Mouse (Mus musculus) heart, embryonic 15.5 days (tissue): ENCODE data around the gene Zscan2. TPM values are rescaled to one million over a fixed set of nuclear protein-coding genes. Genes with fewer than 3 reads are reported as not detected.

Source experiments
- ATAC-seq: fragments of 200-750 bp; cut with Nextera tagmentation; replicated peaks from 2 replicates; pipeline ENCODE4 v1.8.0; 2017; ENCODE audit warnings: low read depth, moderate TSS enrichment; ENCODE audit not compliant: insufficient number of reproducible peaks, insufficient read depth, low FRiP score
- H3K27ac ChIP-seq: fragments of 300-500 bp; sonication (generic); 2 replicates; pipeline ENCODE4 v1.5.1; 2015; ENCODE audit warnings: mild to moderate bottlenecking, inconsistent platforms
- H3K27me3 ChIP-seq: fragments of 300-500 bp; sonication (generic); 2 replicates; pipeline ENCODE4 v1.6.1; 2015; ENCODE audit warnings: inconsistent platforms
- H3K36me3 ChIP-seq: fragments of 300-500 bp; sonication (generic); 2 replicates; pipeline ENCODE4 v1.6.1; 2015; ENCODE audit warnings: mild to moderate bottlenecking, inconsistent platforms
- H3K4me1 ChIP-seq: fragments of 300-500 bp; sonication (generic); replicated peaks from 2 replicates; pipeline ENCODE4 v1.6.1; 2015; ENCODE audit warnings: inconsistent platforms
- H3K4me2 ChIP-seq: fragments of 300-500 bp; sonication (generic); 2 replicates; pipeline ENCODE4 v1.6.1; 2015; ENCODE audit warnings: inconsistent platforms, mild to moderate bottlenecking, moderate library complexity
- H3K4me3 ChIP-seq: fragments of 300-500 bp; sonication (generic); 2 replicates; pipeline ENCODE4 v1.5.1; 2015; ENCODE audit warnings: mild to moderate bottlenecking, inconsistent platforms
- H3K9ac ChIP-seq: fragments of 300-500 bp; sonication (generic); 2 replicates; pipeline ENCODE4 v1.6.1; 2015; ENCODE audit warnings: mild to moderate bottlenecking, inconsistent platforms
- H3K9me3 ChIP-seq: fragments of 300-500 bp; sonication (generic); replicated peaks from 2 replicates; pipeline ENCODE4 v1.6.1; 2016; ENCODE audit warnings: inconsistent platforms
- WGBS: fragments of 180-500 bp; shearing (Covaris S2); methylation state at CpG from one replicate; pipeline ENCODE4 v1.1.7; 2015; ENCODE audit warnings: mixed read lengths; 5-methylcytosine and 5-hydroxymethylcytosine counted together
- polyA plus RNA-seq: library from polyadenylated mRNA; unstranded; fragments of >200 nt; fragmentation: Nextera tagmentation; extraction: Ambion mirVana; gene quantifications from 2 replicates; pipeline ENCODE4 v1.2.1, GENCODE M21; 2015

Gene Zscan2
- polyA plus RNA-seq, 1 experiment from 2014 or later: 2.0 TPM

- H3K36me3 ChIP-seq: 0 out of 2 replicates have a peak, but pooled peaks cover 3% of the 10 kb centered on the region
- peaks cover 25% of the 10 kb centered on the region for H3K4me1 ChIP-seq
- no peaks in the 10 kb centered on the region for H3K9me3 ChIP-seq
- H3K9ac ChIP-seq: 0 out of 2 replicates have a peak overlapping the region, but pooled peaks have one; percentile 66
- peak overlapping the region; percentile 54; the same call in 1 of the 2 replicates for H3K4me3 ChIP-seq
- no peak overlapping the region for H3K27ac ChIP-seq
- WGBS: 83% methylated on average over 11 of the region's 11 CpGs
- ATAC-seq: no peak
- H3K4me2 ChIP-seq: peak overlapping the region; percentile 97
- no peaks in the 10 kb centered on the region for H3K27me3 ChIP-seq
These were observed 43.1 kb downstream of the Zscan2 start for GRCm38 (mm10) chr7:80903625-80904422.

GRCm38 (mm10) chr7:80904921-80905515 is 44.3 kb downstream of the Zscan2 start, which contains the start of gene Nmb:
Gene Nmb (minus strand): TSS chr7:80905076.
- H3K36me3 ChIP-seq: 0 out of 2 replicates have a peak, but pooled peaks cover 3% of the 10 kb centered on the region
- 3% methylated on average over 19 of the region's 19 CpGs for WGBS
- H3K9me3 ChIP-seq: no peaks in the 10 kb centered on the region
- H3K4me2 ChIP-seq: peak within 1 kb of the TSS; percentile 97
- peak within 1 kb of the TSS; percentile 66 for H3K9ac ChIP-seq
- H3K27me3 ChIP-seq: no peaks in the 10 kb centered on the region
- ATAC-seq: no peak; the same call in 1 of the 2 replicates
- H3K4me1 ChIP-seq: peaks cover 23% of the 10 kb centered on the region
- peak within 1 kb of the TSS; percentile 54 for H3K4me3 ChIP-seq
- no peak within 1 kb of the TSS for H3K27ac ChIP-seq

GRCm38 (mm10) chr7:80911053-80911452 is 50.3 kb downstream of the Zscan2 start:
- Histone ChIP-seq H3K27ac (no peak overlapping the region), H3K27me3 (no peaks in the 10 kb centered on the region), H3K9me3 (no peaks in the 10 kb centered on the region), H3K4me1 (no peaks in the 10 kb centered on the region), H3K4me2 (no peak overlapping the region), H3K36me3 (peaks cover 39% of the 10 kb centered on the region), H3K4me3 (no peak overlapping the region), H3K9ac (no peak overlapping the region)
- WGBS: 75% methylated on average over 7 of the region's 7 CpGs
- ATAC-seq: no peak

- Histone ChIP-seq H3K9ac (no peak overlapping the region), H3K4me3 (no peak overlapping the region), H3K4me2 (no peak overlapping the region), H3K4me1 (no peaks in the 10 kb centered on the region), H3K27me3 (no peaks in the 10 kb centered on the region), H3K36me3 (peaks cover 52% of the 10 kb centered on the region), H3K9me3 (no peaks in the 10 kb centered on the region), H3K27ac (no peak overlapping the region)
- WGBS: 82% methylated on average over 8 of the region's 8 CpGs
- ATAC-seq: no peak
These were observed 51.8 kb downstream of the Zscan2 start for GRCm38 (mm10) chr7:80912496-80912895.

- ATAC-seq: no peak
- no peaks in the 10 kb centered on the region for H3K9me3 ChIP-seq
- WGBS: 70% methylated on average over 4 of the region's 4 CpGs
These were observed 57.3 kb downstream of the Zscan2 start for GRCm38 (mm10) chr7:80917916-80918465.

GRCm38 (mm10) chr7:80918982-80919646 is 58.4 kb downstream of the Zscan2 start:
- no peak for ATAC-seq
- peaks cover 51% of the 10 kb centered on the region for H3K36me3 ChIP-seq

More at GRCm38 (mm10) chr7:80917916-80918465, 57.3 kb downstream of the Zscan2 start:
- H3K4me2 ChIP-seq: no peak overlapping the region
- H3K4me1 ChIP-seq: no peaks in the 10 kb centered on the region
- H3K27ac ChIP-seq: no peak overlapping the region
- no peak overlapping the region for H3K9ac ChIP-seq
- H3K36me3 ChIP-seq: peaks cover 62% of the 10 kb centered on the region
- H3K27me3 ChIP-seq: no peaks in the 10 kb centered on the region
- no peak overlapping the region for H3K4me3 ChIP-seq

GRCm38 (mm10) chr7:80919647-80920008 is 58.9 kb downstream of the Zscan2 start:
- Histone ChIP-seq H3K4me2 (no peak overlapping the region), H3K27me3 (no peaks in the 10 kb centered on the region), H3K4me1 (peaks cover 3% of the 10 kb centered on the region), H3K9ac (no peak overlapping the region), H3K4me3 (no peak overlapping the region), H3K9me3 (no peaks in the 10 kb centered on the region), H3K36me3 (peaks cover 47% of the 10 kb centered on the region), H3K27ac (no peak overlapping the region)
- WGBS: 81% methylated on average over 5 of the region's 5 CpGs
- no peak for ATAC-seq

More at GRCm38 (mm10) chr7:80918982-80919646, 58.4 kb downstream of the Zscan2 start:
- Histone ChIP-seq H3K27me3 (no peaks in the 10 kb centered on the region), H3K4me3 (no peak overlapping the region), H3K9me3 (no peaks in the 10 kb centered on the region), H3K9ac (no peak overlapping the region), H3K4me1 (peaks cover 3% of the 10 kb centered on the region), H3K4me2 (no peak overlapping the region), H3K27ac (no peak overlapping the region)
- 68% methylated on average over 8 of the region's 8 CpGs for WGBS

- Histone ChIP-seq H3K9ac (no peak overlapping the region), H3K4me3 (no peak overlapping the region), H3K4me1 (peaks cover 3% of the 10 kb centered on the region), H3K4me2 (no peak overlapping the region), H3K36me3 (peaks cover 40% of the 10 kb centered on the region), H3K27me3 (no peaks in the 10 kb centered on the region), H3K27ac (no peak overlapping the region), H3K9me3 (no peaks in the 10 kb centered on the region)
- WGBS: 48% methylated on average over 2 of the region's 2 CpGs
- ATAC-seq: peak; percentile 81
These were observed 62.4 kb downstream of the Zscan2 start for GRCm38 (mm10) chr7:80923165-80923564.

Other genes with a start within 250 kb of the Zscan2 start
- 16.9 and 21.7 TPM in 2 replicates for gene Crtc3, start 172.0 kb upstream of the Zscan2 start, polyA plus RNA-seq
- 35.6 and 49.4 TPM in 2 replicates for gene Iqgap1, start 34.9 kb upstream of the Zscan2 start, polyA plus RNA-seq
- 16.3 and 20.9 TPM in 2 replicates for gene Wdr73, start 40.3 kb downstream of the Zscan2 start, polyA plus RNA-seq
- 4.6 and 4.8 TPM in 2 replicates for gene Nmb, start 44.2 kb downstream of the Zscan2 start, polyA plus RNA-seq
- 129 and 148 TPM in 2 replicates for gene Sec11a, start 86.9 kb downstream of the Zscan2 start, polyA plus RNA-seq
- gene Zfp592, start 132.8 kb downstream of the Zscan2 start, polyA plus RNA-seq: 8.5 and 9.4 TPM in 2 replicates
- gene Alpk3, start 196.7 kb downstream of the Zscan2 start, polyA plus RNA-seq: 17.9 and 18.2 TPM in 2 replicates